Mouse (Mus musculus) forebrain, postnatal 0 days (tissue): ENCODE results near the gene Wdr63. TPM values are rescaled to one million over a fixed set of nuclear protein-coding genes. Genes with fewer than 3 reads are reported as not detected.

ENCODE experiments used
- ATAC-seq: fragments of 200-750 bp; cut with Nextera tagmentation; 2 replicates; pipeline ENCODE4 v1.8.0; 2017; ENCODE audit warnings: mild to moderate bottlenecking, moderate library complexity
- DNase-seq: peaks from one replicate; pipeline ENCODE4 v3.0.0-alpha.2; 2015
- H3K27ac ChIP-seq: fragments of 300-500 bp; sonication (generic); 2 replicates; pipeline ENCODE4 v1.5.1; 2014; ENCODE audit warnings: low read depth, mild to moderate bottlenecking, antibody characterized with exemption, low read length, moderate library complexity, mixed read lengths
- H3K27me3 ChIP-seq: fragments of 300-500 bp; sonication (generic); 2 replicates; pipeline ENCODE4 v1.6.1; 2014; ENCODE audit warnings: mild to moderate bottlenecking, low read length, mixed read lengths; ENCODE audit not compliant: insufficient read depth
- H3K36me3 ChIP-seq: fragments of 300-500 bp; sonication (generic); 2 replicates; pipeline ENCODE4 v1.6.1; 2014; ENCODE audit warnings: mild to moderate bottlenecking, moderate library complexity; ENCODE audit not compliant: insufficient read depth
- H3K4me1 ChIP-seq: fragments of 300-500 bp; sonication (generic); 2 replicates; pipeline ENCODE4 v1.6.1; 2014; ENCODE audit warnings: antibody characterized with exemption; ENCODE audit not compliant: insufficient read depth
- H3K4me2 ChIP-seq: fragments of 300-500 bp; sonication (generic); 2 replicates; pipeline ENCODE4 v1.6.1; 2014; ENCODE audit warnings: low read depth, mild to moderate bottlenecking, moderate library complexity
- H3K4me3 ChIP-seq: fragments of 300-500 bp; sonication (generic); 2 replicates; pipeline ENCODE4 v1.5.1; 2014; ENCODE audit warnings: low read depth, low read length, mixed read lengths
- H3K9ac ChIP-seq: fragments of 300-500 bp; sonication (generic); 2 replicates; pipeline ENCODE4 v1.6.1; 2014; ENCODE audit warnings: mild to moderate bottlenecking
- H3K9me3 ChIP-seq: fragments of 300-500 bp; sonication (generic); 2 replicates; pipeline ENCODE4 v1.6.1; 2016; ENCODE audit warnings: low read length
- CTCF ChIP-seq: sonication (generic); IDR thresholded peaks from 2 replicates; pipeline ENCODE4 v1.5.1; 2016; ENCODE audit warnings: antibody characterized with exemption, control low read depth, low read depth
- WGBS: fragments of 180-500 bp; shearing (Covaris S2); extraction: QIAGEN DNeasy Blood & Tissue Kit; methylation state at CpG from one replicate; pipeline ENCODE4 v1.1.7; 2014; 5-methylcytosine and 5-hydroxymethylcytosine counted together
- polyA plus RNA-seq: library from polyadenylated mRNA; unstranded; fragments of >200 nt; fragmentation: Nextera tagmentation; extraction: Ambion mirVana; gene quantifications from 2 replicates; pipeline ENCODE4 v1.2.1, GENCODE M21; 2015
- total RNA-seq: library from RNA; depleted of rRNA; stranded (reverse); fragments of >200 nt; gene quantifications from 2 replicates; pipeline ENCODE4 v1.2.3, GENCODE M21; 2014

Gene Wdr63
- total and polyA plus RNA-seq, 2 experiments from 2014 or later = 1.7 to 2.1 TPM

DNA sequence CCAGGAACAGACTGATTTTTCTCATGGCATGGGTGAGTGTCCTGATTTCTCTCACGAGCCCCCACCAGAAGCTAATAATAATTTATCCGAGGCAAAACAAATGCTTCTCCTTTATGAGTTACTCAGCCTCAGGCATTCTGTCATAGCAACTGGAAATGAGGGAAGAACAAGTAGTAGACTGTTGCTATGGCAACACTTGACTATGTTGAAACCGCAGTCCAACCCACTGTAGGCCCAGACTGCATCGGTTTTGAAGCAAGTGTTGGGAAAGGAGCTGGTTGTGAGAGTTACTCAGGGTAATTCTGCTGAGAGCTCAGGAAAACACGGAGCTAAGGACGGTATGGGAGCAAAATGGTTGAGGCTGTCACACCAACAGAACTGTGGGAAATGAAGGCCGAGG is 34.6 kb upstream of the Wdr63 start:
- H3K36me3 ChIP-seq = no peaks in the 10 kb centered on the region
- ATAC-seq (no peak), DNase-seq (no peak)
- TF ChIP-seq CTCF = no peak
- no peak overlapping the region for H3K4me2 ChIP-seq
- H3K9me3 ChIP-seq = no peaks in the 10 kb centered on the region
- no peak overlapping the region for H3K4me3 ChIP-seq
- H3K9ac ChIP-seq = no peak overlapping the region
- no peaks in the 10 kb centered on the region for H3K4me1 ChIP-seq
- H3K27ac ChIP-seq = no peak overlapping the region
- 78% methylated on average over 7 of the region's 7 CpGs for WGBS
- H3K27me3 ChIP-seq = no peaks in the 10 kb centered on the region

DNA sequence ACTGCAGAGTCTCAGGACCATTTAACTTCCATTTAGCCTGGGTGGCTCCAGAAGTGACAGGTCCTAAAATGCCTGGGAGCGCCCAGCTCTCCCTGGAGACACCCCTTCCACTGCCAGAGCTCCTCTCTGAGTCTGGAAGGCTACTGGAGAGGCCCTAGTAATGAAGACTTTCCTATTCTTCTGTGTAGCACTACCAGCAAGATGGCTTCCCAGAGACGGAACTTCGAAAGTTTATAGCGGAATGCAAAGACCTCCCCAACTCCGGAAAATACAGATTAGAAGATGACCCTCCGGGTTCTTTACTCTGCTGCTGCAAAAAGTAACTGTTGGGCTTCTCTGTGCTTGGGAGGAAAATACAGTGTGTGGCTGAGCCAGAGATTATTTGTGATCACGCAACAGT is 32.3 kb upstream of the Wdr63 start:
- Histone ChIP-seq H3K4me3 (no peak overlapping the region), H3K36me3 (no peaks in the 10 kb centered on the region), H3K9ac (no peak overlapping the region), H3K4me1 (no peaks in the 10 kb centered on the region), H3K27me3 (no peaks in the 10 kb centered on the region), H3K4me2 (no peak overlapping the region), H3K9me3 (no peaks in the 10 kb centered on the region), H3K27ac (no peak overlapping the region)
- DNase-seq (no peak), ATAC-seq (no peak)
- WGBS = 94% methylated on average over 7 of the region's 7 CpGs
- no peak for TF ChIP-seq CTCF

DNA sequence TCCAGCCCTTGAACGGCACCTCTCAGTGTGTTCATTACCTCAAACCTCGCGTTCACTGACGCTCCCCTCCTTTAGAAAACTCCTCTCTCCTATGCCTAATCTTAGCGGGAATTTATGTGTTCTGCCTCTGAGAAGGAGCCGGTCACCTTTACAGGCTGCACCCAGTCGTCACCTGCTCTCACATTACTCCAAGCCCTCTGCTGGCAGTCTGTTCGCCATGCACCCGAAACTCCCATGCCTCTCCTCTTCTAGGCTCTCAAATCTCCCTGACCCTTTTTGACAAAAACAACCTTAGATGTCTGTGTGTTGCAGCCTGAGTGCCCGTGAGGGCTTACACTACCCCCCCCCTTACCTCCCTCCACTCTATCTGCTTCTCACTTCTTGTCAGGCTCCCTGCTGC is 28.5 kb upstream of the Wdr63 start:
- peak; percentile 38; the same call in 1 of the 2 replicates for TF ChIP-seq CTCF
- no peak overlapping the region for H3K4me3 ChIP-seq
- DNase-seq = no peak

DNA sequence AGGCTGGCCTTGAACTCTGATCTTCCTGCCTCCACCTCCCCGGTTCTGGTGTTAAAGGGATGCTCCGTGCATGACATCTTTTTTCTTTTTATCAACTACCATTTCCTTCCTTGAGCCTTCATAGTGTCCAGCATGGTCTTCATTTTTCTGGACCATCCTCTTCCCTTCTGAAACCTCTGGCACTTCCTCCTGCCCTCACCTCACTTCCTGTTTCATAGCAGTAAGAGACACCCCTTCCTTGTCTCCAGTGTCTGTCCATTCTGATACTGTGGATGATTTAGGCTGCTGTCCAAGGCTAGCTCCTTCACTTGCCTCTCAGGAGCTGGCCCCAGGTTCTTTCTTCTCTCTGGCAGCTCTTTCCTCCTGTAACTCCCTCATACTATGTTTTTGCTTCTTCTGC is 27.5 kb upstream of the Wdr63 start:
- DNase-seq (no peak), ATAC-seq (no peak)
- Histone ChIP-seq H3K9me3 (no peaks in the 10 kb centered on the region), H3K27me3 (no peaks in the 10 kb centered on the region), H3K4me2 (no peak overlapping the region), H3K4me3 (no peak overlapping the region), H3K4me1 (no peaks in the 10 kb centered on the region), H3K27ac (no peak overlapping the region), H3K36me3 (no peaks in the 10 kb centered on the region), H3K9ac (no peak overlapping the region)
- 93% methylated on average over 2 of the region's 2 CpGs for WGBS
- no peak for TF ChIP-seq CTCF

More for the DNA sequence above, 28.5 kb upstream of the Wdr63 start:
- Histone ChIP-seq H3K27me3 (no peaks in the 10 kb centered on the region), H3K4me2 (no peak overlapping the region), H3K9ac (no peak overlapping the region), H3K9me3 (no peaks in the 10 kb centered on the region), H3K27ac (no peak overlapping the region), H3K4me1 (no peaks in the 10 kb centered on the region), H3K36me3 (no peaks in the 10 kb centered on the region)
- 39% methylated on average over 10 of the region's 10 CpGs for WGBS
- ATAC-seq = peak; percentile 32; the same call in 1 of the 2 replicates

DNA sequence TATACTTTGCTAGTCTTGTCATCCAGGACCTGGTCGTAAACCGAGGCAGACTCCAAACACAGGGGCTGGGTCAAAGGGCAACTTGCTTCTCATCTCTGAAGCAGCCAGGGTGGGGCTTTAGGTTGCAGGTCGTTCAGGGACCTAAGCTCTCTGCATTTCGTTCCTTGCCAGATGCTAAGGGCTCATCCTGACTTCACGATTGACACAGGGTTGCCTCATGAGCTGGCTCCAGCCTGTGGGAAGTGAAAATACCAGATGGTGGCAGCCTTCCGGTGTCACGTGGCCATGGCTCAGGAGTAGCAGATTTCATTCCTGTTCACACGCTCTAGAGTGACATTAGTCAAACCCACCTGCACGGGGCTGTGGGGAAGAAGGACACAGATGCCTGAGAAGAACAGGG is 26.9 kb upstream of the Wdr63 start:
- 87% methylated on average over 9 of the region's 9 CpGs for WGBS
- H3K36me3 ChIP-seq = no peaks in the 10 kb centered on the region
- H3K4me2 ChIP-seq = no peak overlapping the region
- H3K9ac ChIP-seq = no peak overlapping the region
- no peaks in the 10 kb centered on the region for H3K9me3 ChIP-seq
- H3K4me3 ChIP-seq = no peak overlapping the region
- no peak overlapping the region for H3K27ac ChIP-seq
- H3K27me3 ChIP-seq = no peaks in the 10 kb centered on the region
- TF ChIP-seq CTCF = no peak
- H3K4me1 ChIP-seq = no peaks in the 10 kb centered on the region
- ATAC-seq (no peak), DNase-seq (no peak)

DNA sequence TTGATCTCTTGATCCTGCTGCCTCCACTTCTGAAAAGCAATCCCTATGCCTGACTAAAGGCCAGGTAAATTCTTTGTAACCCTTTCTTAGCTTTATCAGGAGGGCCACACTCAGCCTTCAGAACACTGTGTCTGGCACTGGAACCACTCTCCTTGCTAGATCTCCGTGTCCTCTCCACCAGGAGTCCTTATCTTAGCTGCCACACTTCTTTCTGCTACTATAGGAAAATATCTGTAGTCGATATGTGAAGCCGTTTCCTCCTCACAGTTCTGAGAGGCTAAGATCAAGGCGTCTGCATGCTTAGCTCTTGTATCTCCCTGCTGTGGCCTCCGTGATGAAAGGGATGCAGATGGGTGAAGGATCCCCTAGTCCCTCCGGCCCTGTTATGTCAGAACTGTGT is 19.3 kb upstream of the Wdr63 start:
- 80% methylated on average over 6 of the region's 6 CpGs for WGBS
- DNase-seq = no peak
- H3K4me1 ChIP-seq = no peaks in the 10 kb centered on the region

DNA sequence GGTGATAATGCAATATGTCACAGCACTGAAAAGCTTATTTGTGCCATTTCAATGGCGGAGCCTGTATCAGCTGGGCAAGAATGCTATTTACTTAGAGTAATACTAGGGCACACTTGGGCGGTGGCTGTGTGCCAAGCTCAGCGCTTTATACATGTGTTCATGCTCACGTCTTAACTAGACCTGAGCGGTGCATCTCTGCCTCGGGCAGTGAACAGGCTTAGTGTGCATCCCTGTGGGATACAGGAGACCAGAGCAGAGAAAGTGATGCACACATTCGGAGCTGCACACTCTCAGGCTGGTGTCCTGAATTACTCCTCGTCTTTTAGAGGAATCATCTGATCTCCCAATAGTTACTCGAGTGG is 15.5 kb upstream of the Wdr63 start:
- Histone ChIP-seq H3K9ac (no peak overlapping the region), H3K36me3 (no peaks in the 10 kb centered on the region), H3K9me3 (no peaks in the 10 kb centered on the region), H3K27ac (no peak overlapping the region), H3K27me3 (no peaks in the 10 kb centered on the region), H3K4me3 (no peak overlapping the region), H3K4me1 (no peaks in the 10 kb centered on the region), H3K4me2 (no peak overlapping the region)
- DNase-seq = peak; percentile 24
- no peak for TF ChIP-seq CTCF
- WGBS = 45% methylated on average over 9 of the region's 9 CpGs
- ATAC-seq = 0 out of 2 replicates have a peak, but pooled peaks have one; percentile 27

More for the DNA sequence above, 19.3 kb upstream of the Wdr63 start:
- Histone ChIP-seq H3K4me3 (no peak overlapping the region), H3K9me3 (no peaks in the 10 kb centered on the region), H3K4me2 (no peak overlapping the region), H3K36me3 (no peaks in the 10 kb centered on the region), H3K9ac (no peak overlapping the region), H3K27me3 (no peaks in the 10 kb centered on the region), H3K27ac (no peak overlapping the region)
- no peak for ATAC-seq
- TF ChIP-seq CTCF = no peak
